Mouse (Mus musculus): ENCODE results near the gene Pigm.

Gene Pigm

GRCm38 (mm10) chr1:172376198-172376667 lies at the start of gene Pigm:
TSS of gene Pigm (plus strand) at chr1:172376546.
- DNase-seq (ENCODE audit: low spot score in 2 of 2), result peak; percentile 96 to 98

- peak in 1 of 2 experiments; percentile 1 for DNase-seq (ENCODE audit: low spot score in 2 of 2)
Observed at GRCm38 (mm10) chr1:172326684-172327083, 49.7 kb upstream of the Pigm start.

- DNase-seq (ENCODE audit: low spot score in 2 of 2), result peak in 1 of 2 experiments; percentile 41
Observed at GRCm38 (mm10) chr1:172327206-172328001, 48.9 kb upstream of the Pigm start.

GRCm38 (mm10) chr1:172328041-172328440 lies 48.3 kb upstream of the Pigm start:
- no peak for DNase-seq (ENCODE audit: low spot score in 2 of 2)

- DNase-seq (ENCODE audit: low spot score in 2 of 2), result no peak
Observed at GRCm38 (mm10) chr1:172328461-172328860, 47.9 kb upstream of the Pigm start.

- peak; percentile 74 to 92 for DNase-seq (ENCODE audit: low spot score in 2 of 2)
Observed at GRCm38 (mm10) chr1:172329131-172329530, 47.2 kb upstream of the Pigm start, which contains the start of gene Kcnj9. TSS of gene Kcnj9 (minus strand) at chr1:172329318.

GRCm38 (mm10) chr1:172329616-172330015 lies 46.7 kb upstream of the Pigm start:
- no peak for DNase-seq (ENCODE audit: low spot score in 2 of 2)

GRCm38 (mm10) chr1:172331422-172331947 lies 44.9 kb upstream of the Pigm start:
- DNase-seq (ENCODE audit: low spot score in 2 of 2), result no peak

GRCm38 (mm10) chr1:172332925-172333324 lies 43.4 kb upstream of the Pigm start:
- no peak for DNase-seq (ENCODE audit: low spot score in 2 of 2)

GRCm38 (mm10) chr1:172333512-172333911 lies 42.8 kb upstream of the Pigm start:
- no peak for DNase-seq (ENCODE audit: low spot score in 2 of 2)

- no peak for DNase-seq (ENCODE audit: low spot score in 2 of 2)
Observed at GRCm38 (mm10) chr1:172335804-172336203, 40.5 kb upstream of the Pigm start.

GRCm38 (mm10) chr1:172337411-172338185 lies 38.7 kb upstream of the Pigm start:
- no peak for DNase-seq (ENCODE audit: low spot score in 2 of 2)

- DNase-seq (ENCODE audit: low spot score in 2 of 2), result peak in 1 of 2 experiments; percentile 59
Observed at GRCm38 (mm10) chr1:172340729-172341321, 35.5 kb upstream of the Pigm start, which contains the start of gene Kcnj10. TSS of gene Kcnj10 (plus strand) at chr1:172341210.

GRCm38 (mm10) chr1:172341386-172341785 lies 35.0 kb upstream of the Pigm start:
- no peak for DNase-seq (ENCODE audit: low spot score in 2 of 2)

GRCm38 (mm10) chr1:172342729-172343128 lies 33.6 kb upstream of the Pigm start:
- peak in 1 of 2 experiments; percentile 49 for DNase-seq (ENCODE audit: low spot score in 2 of 2)

GRCm38 (mm10) chr1:172343914-172344313 lies 32.4 kb upstream of the Pigm start:
- DNase-seq (ENCODE audit: low spot score in 2 of 2), result no peak

- no peak for DNase-seq (ENCODE audit: low spot score in 2 of 2)
Observed at GRCm38 (mm10) chr1:172344820-172345219, 31.5 kb upstream of the Pigm start.

- DNase-seq (ENCODE audit: low spot score in 2 of 2), result no peak
Observed at GRCm38 (mm10) chr1:172346707-172347106, 29.6 kb upstream of the Pigm start.

GRCm38 (mm10) chr1:172347382-172347781 lies 29.0 kb upstream of the Pigm start:
- DNase-seq (ENCODE audit: low spot score in 2 of 2), result no peak

GRCm38 (mm10) chr1:172349504-172349903 lies 26.8 kb upstream of the Pigm start:
- no peak for DNase-seq (ENCODE audit: low spot score in 2 of 2)

GRCm38 (mm10) chr1:172349916-172350812 lies 26.2 kb upstream of the Pigm start:
- DNase-seq (ENCODE audit: low spot score in 2 of 2), result peak; percentile 64 to 69

All from right cerebral cortex, postnatal 36 days (tissue).